Mouse (Mus musculus): ENCODE measurements around the gene Tprkb.
"Not testable (repeated sequence)": the region's sequence is repeated elsewhere in the genome, so short reads cannot be mapped to it uniquely, and the experiment has no call there.

The Tprkb gene

GRCm38 (mm10) chr6:85911587-85911986 lies at the start of gene Tprkb:
Gene Tprkb (plus strand): TSS chr6:85911865.
- no peak for DNase-seq (ENCODE audit: low spot score in 2 of 2)

- DNase-seq (ENCODE audit: low spot score in 2 of 2) = peak in 1 of 2 experiments; percentile 24
Observed at GRCm38 (mm10) chr6:85862565-85862964, 49.1 kb upstream of the Tprkb start.

DNA sequence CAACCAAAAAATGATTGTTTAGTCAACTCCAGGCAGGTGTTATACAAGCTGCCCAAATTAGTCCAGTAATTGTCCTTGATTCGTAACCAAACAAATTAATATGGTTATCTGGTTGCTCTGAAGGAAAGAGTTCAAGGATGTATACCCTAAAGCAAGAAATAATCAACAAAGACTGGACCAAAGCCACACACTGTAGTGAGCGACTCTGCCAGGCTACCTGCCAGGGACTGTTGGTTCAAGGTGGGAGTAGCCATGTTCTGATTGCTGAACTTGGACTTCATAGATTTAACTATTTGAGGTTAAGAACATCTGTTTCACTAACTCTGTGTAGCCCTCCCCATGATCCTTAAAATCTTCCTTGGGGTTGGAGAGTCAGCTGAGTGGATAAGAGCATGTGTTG lies 48.5 kb upstream of the Tprkb start:
- DNase-seq (ENCODE audit: low spot score in 2 of 2) = no peak

- DNase-seq (ENCODE audit: low spot score in 2 of 2) = no peak
Observed at GRCm38 (mm10) chr6:85863840-85864239, 47.8 kb upstream of the Tprkb start.

- peak; percentile 15 to 20 for DNase-seq (ENCODE audit: low spot score in 2 of 2)
Observed at GRCm38 (mm10) chr6:85864900-85865639, 46.6 kb upstream of the Tprkb start.

DNA sequence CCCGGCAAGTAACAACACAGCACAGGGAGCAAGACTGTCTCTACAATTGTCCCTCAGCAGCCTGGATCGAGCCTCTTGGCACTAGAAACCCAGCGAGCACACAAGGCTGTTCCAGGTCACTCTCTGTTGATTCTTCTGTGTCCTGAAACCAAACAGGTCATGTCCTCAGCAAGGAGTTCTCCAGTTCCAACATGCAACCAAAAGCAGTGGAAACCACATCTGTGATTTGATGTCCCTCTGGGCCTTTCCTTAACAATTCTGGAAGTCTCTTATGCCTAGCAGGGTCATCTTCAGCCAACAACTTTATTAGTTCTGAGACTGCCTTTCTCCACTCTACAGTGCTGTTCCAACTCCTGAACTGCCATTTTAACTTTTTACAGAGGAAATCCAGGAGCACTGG lies 45.5 kb upstream of the Tprkb start:
- DNase-seq (ENCODE audit: low spot score in 2 of 2) = peak; percentile 13 to 32

GRCm38 (mm10) chr6:85866995-85867394 lies 44.7 kb upstream of the Tprkb start:
- DNase-seq (ENCODE audit: low spot score in 2 of 2) = not testable (repeated sequence)

- no peak for DNase-seq (ENCODE audit: low spot score in 2 of 2)
Observed at GRCm38 (mm10) chr6:85867726-85868690, 43.7 kb upstream of the Tprkb start.

DNA sequence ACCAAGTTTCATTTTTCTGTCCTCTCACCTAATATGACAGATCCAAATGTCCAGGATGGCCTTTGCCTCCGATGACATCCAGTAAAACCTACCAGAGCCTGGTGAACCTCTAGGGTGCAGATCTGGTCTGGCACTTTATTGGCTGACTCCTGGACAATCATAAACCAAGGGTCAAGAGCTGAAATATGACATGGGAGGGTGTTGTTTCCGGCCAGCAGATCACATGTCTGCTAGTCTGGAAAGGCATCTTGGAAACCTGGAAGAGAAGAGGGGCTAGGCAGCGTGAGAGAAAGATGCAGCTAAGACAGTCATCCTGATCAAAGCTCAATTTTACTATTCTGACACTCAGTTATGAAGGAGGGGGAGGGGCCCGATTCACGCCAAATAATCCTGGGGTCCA lies 42.7 kb upstream of the Tprkb start, which contains the start of gene Nat8f2:
TSS of gene Nat8f2 (minus strand) at position 153 of the 400 bp plus-strand sequence.
- not testable (repeated sequence) for DNase-seq (ENCODE audit: low spot score in 2 of 2)

GRCm38 (mm10) chr6:85883246-85883645 lies 28.4 kb upstream of the Tprkb start:
- DNase-seq (ENCODE audit: low spot score in 2 of 2) = not testable (repeated sequence)

DNA sequence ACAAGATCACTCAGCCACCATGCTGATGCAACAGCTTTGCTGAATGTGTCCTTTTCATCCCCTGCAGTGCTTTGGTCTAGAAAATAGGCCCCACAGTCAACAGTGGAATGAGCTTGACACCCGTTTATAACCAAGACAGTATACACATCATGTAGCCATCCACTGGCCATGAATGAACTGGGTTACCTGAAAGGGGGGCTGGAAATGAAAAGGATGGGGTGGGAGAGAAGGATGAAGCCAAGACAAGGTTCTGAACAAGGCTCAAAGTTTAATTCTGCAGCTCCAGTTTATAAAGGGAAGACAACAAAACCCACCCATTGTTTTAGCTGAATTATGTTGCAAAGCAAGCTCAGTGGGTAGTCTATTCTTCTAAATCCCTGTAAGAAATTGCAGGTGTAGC lies 27.4 kb upstream of the Tprkb start:
- DNase-seq (ENCODE audit: low spot score in 2 of 2) = no peak

DNA sequence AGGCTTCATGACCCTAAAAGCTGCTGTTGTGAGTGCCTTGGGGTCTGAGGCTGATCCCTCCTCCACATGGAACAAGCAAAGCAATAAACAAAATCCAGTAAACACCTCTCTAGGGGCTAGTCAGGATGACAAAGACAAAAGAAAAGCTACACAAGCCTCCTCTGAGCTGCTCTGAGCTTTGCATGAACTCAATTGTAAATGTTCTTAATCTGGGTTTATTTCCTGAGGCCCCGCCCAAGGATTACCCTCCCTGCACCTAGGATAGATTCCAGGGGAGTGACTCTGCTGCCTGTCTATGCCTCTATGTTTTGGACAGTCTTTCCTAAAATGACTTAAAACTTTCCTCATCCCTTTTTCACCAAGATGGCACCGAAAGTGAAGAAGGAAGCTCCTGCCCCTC lies 22.7 kb upstream of the Tprkb start:
- no peak for DNase-seq (ENCODE audit: low spot score in 2 of 2)

GRCm38 (mm10) chr6:85895061-85895648 lies 16.5 kb upstream of the Tprkb start:
- not testable (repeated sequence) for DNase-seq (ENCODE audit: low spot score in 2 of 2)

GRCm38 (mm10) chr6:85898596-85899475 lies 12.8 kb upstream of the Tprkb start:
- not testable (repeated sequence) for DNase-seq (ENCODE audit: low spot score in 2 of 2)

- DNase-seq (ENCODE audit: low spot score in 2 of 2) = no peak
Observed at GRCm38 (mm10) chr6:85902303-85902702, 9.4 kb upstream of the Tprkb start.

DNA sequence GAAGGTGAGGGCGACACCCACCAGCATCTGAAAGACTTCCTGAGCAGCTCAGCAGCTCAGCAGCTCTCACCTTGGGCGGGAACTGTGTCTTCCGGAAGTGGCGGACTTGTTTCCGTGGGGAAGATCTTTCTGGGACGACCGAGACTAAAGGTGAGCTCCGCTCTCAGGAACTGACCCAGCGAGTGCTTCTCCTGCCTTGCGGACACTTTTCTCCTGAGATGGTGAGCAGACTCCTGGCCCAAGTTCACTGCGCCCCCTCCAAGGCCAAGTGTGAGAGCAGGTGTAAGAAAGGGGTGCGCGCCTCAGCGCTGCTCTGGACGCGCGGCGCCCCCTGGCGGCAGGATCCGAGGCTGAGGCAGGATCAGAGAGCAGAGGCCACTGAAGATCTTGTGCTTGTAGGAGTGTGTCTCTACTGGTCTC lies 7.0 kb upstream of the Tprkb start, which contains the start of gene Nat8f4:
TSS of gene Nat8f4 (minus strand) at position 243 of the 420 bp plus-strand sequence.
- DNase-seq (ENCODE audit: low spot score in 2 of 2) = peak; percentile 48 to 68

GRCm38 (mm10) chr6:85906911-85907351 lies 4.7 kb upstream of the Tprkb start:
- DNase-seq (ENCODE audit: low spot score in 2 of 2) = peak; percentile 35 to 55

DNA sequence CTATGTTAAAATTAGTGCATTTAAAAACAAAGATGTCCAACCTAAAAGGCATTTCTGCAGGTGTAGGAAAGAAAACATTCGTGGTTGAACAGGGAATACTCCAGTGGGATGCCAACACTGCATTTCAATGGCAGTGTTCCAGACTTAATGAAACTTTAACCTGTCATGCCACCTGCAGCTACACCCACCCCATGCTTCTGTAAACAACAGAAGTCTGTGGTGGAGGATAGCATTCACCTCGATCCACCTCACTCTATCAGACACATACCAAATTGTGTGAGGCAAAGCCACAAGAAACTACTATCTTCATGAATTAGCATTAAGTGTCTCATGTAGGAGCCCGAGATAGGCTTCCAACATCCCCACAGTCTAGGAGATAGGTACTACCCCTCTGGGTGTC lies 3.3 kb upstream of the Tprkb start:
- DNase-seq (ENCODE audit: low spot score in 2 of 2) = no peak

- DNase-seq (ENCODE audit: low spot score in 2 of 2) = no peak
Observed at GRCm38 (mm10) chr6:85909704-85910103, 2.0 kb upstream of the Tprkb start.

DNA sequence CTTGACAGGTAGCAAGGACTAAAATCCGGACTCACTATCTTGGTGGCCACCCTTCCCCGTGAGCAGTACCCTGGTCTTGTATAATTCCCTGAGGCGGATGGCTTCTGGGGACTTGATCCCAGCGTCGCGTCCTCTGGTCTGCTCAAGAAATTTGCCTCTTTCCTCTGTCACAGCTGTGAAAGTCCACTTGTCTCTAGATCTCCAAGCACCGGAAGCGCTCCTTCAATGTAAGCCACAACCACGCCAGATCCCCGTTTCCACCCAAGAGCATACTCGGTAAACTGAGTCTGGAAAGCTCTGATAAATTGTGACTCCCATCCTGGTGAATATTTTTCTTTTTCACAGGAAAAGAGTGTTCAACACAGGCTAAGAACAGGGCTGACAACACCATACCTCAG lies 3.5 kb downstream of the Tprkb start:
- no peak for DNase-seq (ENCODE audit: low spot score in 2 of 2)
